Mouse (Mus musculus): ENCODE measurements around the gene Tdrd1. TPM values are rescaled to one million over a fixed set of nuclear protein-coding genes. Genes with fewer than 3 reads are reported as not detected.

Gene Tdrd1
- total and polyA plus RNA-seq, 3 experiments: 0.07 TPM; not detected in 2

GRCm38 (mm10) chr19:56893326-56893725 lies 67.3 kb downstream of the Tdrd1 start:
- in situ Hi-C loops (cut with MboI; ENCODE audit: low pct_ligation_motif_present, low pct_unique_long_range_greater_than_20kb, low sequenced_read_pairs) (no loop called here), dilution Hi-C loops (cut with MboI; ENCODE audit: extremely low pct_ligation_motif_present, extremely low pct_unique_long_range_greater_than_20kb, low sequenced_read_pairs) (no loop called here)
- Histone ChIP-seq H3K4me3 (replicated peaks in 1 of 3; ENCODE audit: low read depth in 2 of 3, low read length in 2 of 3, poor library complexity in 1 of 3) (no peak overlapping the region), H3K9me3 (replicated peaks; ENCODE audit: low read length) (no peaks in the 10 kb centered on the region), H3K27ac (ENCODE audit: insufficient read depth, low read depth) (no peak overlapping the region), H3K4me2 (ENCODE audit: insufficient read depth, low read depth, poor library complexity, severe bottlenecking) (no peak overlapping the region), H3K36me3 (replicated peaks in 1 of 2; ENCODE audit: control insufficient read depth in 1 of 2, insufficient read depth in 1 of 2, low read length in 1 of 2) (no peaks in the 10 kb centered on the region), H3K27me3 (replicated peaks) (no peaks in the 10 kb centered on the region), H3K9ac (ENCODE audit: insufficient read depth, low read depth) (no peak overlapping the region), H3K4me1 (ENCODE audit: control insufficient read depth in 1 of 2, insufficient read depth in 2 of 2) (no peaks in the 10 kb centered on the region), H3K79me2 (replicated peaks; ENCODE audit: control insufficient read depth, extremely low read depth, insufficient read depth, poor library complexity, severe bottlenecking) (no peaks in the 10 kb centered on the region)
- TF ChIP-seq ZKSCAN1 (IDR thresholded peaks at IDR 0.05; ENCODE audit: borderline replicate concordance, low read depth, low read length): no peak
- no peak for TF ChIP-seq MAX (IDR thresholded peaks at IDR 0.05; ENCODE audit: low read length)
- no peak for TF ChIP-seq SIN3A (IDR thresholded peaks at IDR 0.05; ENCODE audit: low read length)
- TF ChIP-seq MAZ (IDR thresholded peaks at IDR 0.05; ENCODE audit: low read depth, low read length): no peak
- no peak for TF ChIP-seq RCOR1 (conservative IDR thresholded peaks at IDR 0.05; ENCODE audit: low read depth, low read length)
- no peak for TF ChIP-seq JUND (conservative IDR thresholded peaks at IDR 0.05; ENCODE audit: low read depth, low read length)
- TF ChIP-seq ETS1 (conservative IDR thresholded peaks at IDR 0.05; ENCODE audit: low read depth, low read length): no peak
- TF ChIP-seq NELFE (IDR thresholded peaks at IDR 0.05; ENCODE audit: low read depth, low read length): no peak
- TF ChIP-seq USF1 (IDR thresholded peaks at IDR 0.05; ENCODE audit: low read depth, low read length): no peak
- TF ChIP-seq CHD1 (IDR thresholded peaks at IDR 0.05; ENCODE audit: low read depth, low read length): no peak
- no peak for TF ChIP-seq GABPA (IDR thresholded peaks at IDR 0.05; ENCODE audit: insufficient replicate concordance, low read depth, low read length)
- no peak for TF ChIP-seq BHLHE40 (IDR thresholded peaks at IDR 0.05; ENCODE audit: low read depth, low read length)
- TF ChIP-seq ZC3H11A (IDR thresholded peaks at IDR 0.05; ENCODE audit: low read depth, low read length): no peak
- DNase-seq (ENCODE audit: extremely low read depth): no peak

- no peak overlapping the region for H3K27ac ChIP-seq (ENCODE audit: insufficient read depth, low read depth)
- H3K4me3 ChIP-seq (replicated peaks in 1 of 3; ENCODE audit: low read depth in 2 of 3, low read length in 2 of 3, poor library complexity in 1 of 3): no peak overlapping the region
- in situ Hi-C loops (cut with MboI; ENCODE audit: low pct_ligation_motif_present, low pct_unique_long_range_greater_than_20kb, low sequenced_read_pairs) (no loop called here), dilution Hi-C loops (cut with MboI; ENCODE audit: extremely low pct_ligation_motif_present, extremely low pct_unique_long_range_greater_than_20kb, low sequenced_read_pairs) (no loop called here)
- DNase-seq (ENCODE audit: extremely low read depth): no peak
- no peaks in the 10 kb centered on the region for H3K79me2 ChIP-seq (replicated peaks; ENCODE audit: control insufficient read depth, extremely low read depth, insufficient read depth, poor library complexity, severe bottlenecking)
- TF ChIP-seq CTCF (conservative IDR thresholded peaks at IDR 0.05 in 1 of 2, IDR thresholded peaks at IDR 0.05 in 1 of 2; ENCODE audit: low read depth in 2 of 2, low read length in 2 of 2) (no peak), POLR2A (IDR thresholded peaks at IDR 0.05; ENCODE audit: low read depth, low read length) (no peak), CHD2 (IDR thresholded peaks at IDR 0.05; ENCODE audit: low read length) (no peak), USF2 (conservative IDR thresholded peaks at IDR 0.05; ENCODE audit: low read depth, low read length) (no peak), GABPA (IDR thresholded peaks at IDR 0.05; ENCODE audit: insufficient replicate concordance, low read depth, low read length) (no peak), MAX (IDR thresholded peaks at IDR 0.05; ENCODE audit: low read length) (no peak), POLR2AphosphoS2 (IDR thresholded peaks at IDR 0.05; ENCODE audit: low read depth, low read length) (no peak), BHLHE40 (IDR thresholded peaks at IDR 0.05; ENCODE audit: low read depth, low read length) (no peak), SIN3A (IDR thresholded peaks at IDR 0.05; ENCODE audit: low read length) (no peak), PAX5 (IDR thresholded peaks at IDR 0.05; ENCODE audit: low read length) (no peak), ZKSCAN1 (IDR thresholded peaks at IDR 0.05; ENCODE audit: borderline replicate concordance, low read depth, low read length) (no peak), MEF2A (IDR thresholded peaks at IDR 0.05; ENCODE audit: borderline replicate concordance, low read depth, low read length) (no peak), ZMIZ1 (IDR thresholded peaks at IDR 0.05; ENCODE audit: low read depth, low read length) (no peak), TCF12 (IDR thresholded peaks at IDR 0.05; ENCODE audit: low read depth, low read length) (no peak), HCFC1 (IDR thresholded peaks at IDR 0.05; ENCODE audit: low read depth, low read length) (no peak), CHD1 (IDR thresholded peaks at IDR 0.05; ENCODE audit: low read depth, low read length) (no peak), NRF1 (IDR thresholded peaks at IDR 0.05; ENCODE audit: low read depth, low read length) (no peak), ELF1 (IDR thresholded peaks at IDR 0.05; ENCODE audit: low read depth, low read length) (no peak), MXI1 (IDR thresholded peaks at IDR 0.05; ENCODE audit: low read depth, low read length) (no peak)
- H3K9ac ChIP-seq (ENCODE audit: insufficient read depth, low read depth): no peak overlapping the region
- no peaks in the 10 kb centered on the region for H3K9me3 ChIP-seq (replicated peaks; ENCODE audit: low read length)
- no peaks in the 10 kb centered on the region for H3K4me1 ChIP-seq (ENCODE audit: control insufficient read depth in 1 of 2, insufficient read depth in 2 of 2)
- no peaks in the 10 kb centered on the region for H3K27me3 ChIP-seq (replicated peaks)
- H3K4me2 ChIP-seq (ENCODE audit: insufficient read depth, low read depth, poor library complexity, severe bottlenecking): no peak overlapping the region
- H3K36me3 ChIP-seq (replicated peaks in 1 of 2; ENCODE audit: control insufficient read depth in 1 of 2, insufficient read depth in 1 of 2, low read length in 1 of 2): no peaks in the 10 kb centered on the region
Observed at GRCm38 (mm10) chr19:56897654-56898053, 71.6 kb downstream of the Tdrd1 start.
